Mouse (Mus musculus) induced T-regulatory cell, adult 2 months (primary cell): ENCODE measurements around the gene Mab21l2.

ENCODE experiments used
- DNase-seq: peaks from one replicate; pipeline ENCODE4 v3.0.0-alpha.2; 2012; ENCODE audit warnings: low read depth

Mab21l2 gene

GRCm38 (mm10) chr3:86539555-86540168, 8.8 kb downstream of the Mab21l2 start:
- DNase-seq, result no peak

DNA sequence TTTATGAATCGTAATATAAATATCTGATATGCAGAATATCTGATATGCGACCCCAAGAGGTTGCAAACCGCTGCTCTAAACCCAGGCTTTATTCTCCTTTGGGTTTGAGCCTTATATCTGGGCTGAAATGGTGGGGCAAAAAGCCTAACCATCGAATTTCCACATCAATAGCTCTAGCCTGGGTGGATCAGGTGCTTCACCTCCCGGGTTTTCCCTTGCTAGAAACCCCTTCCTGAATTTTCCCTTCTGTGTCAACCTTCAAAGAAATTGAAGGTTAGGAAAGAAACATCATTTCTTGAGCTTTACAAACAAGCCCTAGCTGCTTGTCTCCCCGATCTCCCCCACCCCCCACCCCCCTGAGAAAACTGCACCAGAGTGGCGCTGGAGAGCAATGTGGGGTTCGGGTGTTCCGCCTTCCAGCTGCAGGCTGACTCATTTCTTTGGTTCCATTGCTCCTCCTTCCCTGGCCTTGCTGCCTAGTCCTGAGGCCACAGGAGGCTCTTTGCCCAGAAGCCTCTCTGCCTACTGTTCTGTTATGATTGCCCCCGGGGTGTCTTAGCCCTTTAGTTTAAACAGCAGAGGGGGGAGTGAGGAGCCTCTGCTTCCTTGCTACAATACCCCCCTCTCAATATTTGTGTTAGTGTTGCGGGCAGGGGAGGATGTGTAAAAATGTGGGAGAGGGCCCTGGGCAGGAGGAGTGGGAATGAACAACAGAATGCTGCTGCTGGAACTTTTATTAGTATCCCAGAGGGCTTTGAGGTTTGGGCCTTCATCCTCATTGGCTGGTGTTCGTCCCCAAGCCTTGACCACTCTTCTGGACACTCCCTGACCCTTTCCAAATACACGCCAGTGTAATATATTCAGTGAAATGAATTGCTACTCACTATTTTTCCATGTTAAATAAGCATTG, 9.5 kb downstream of the Mab21l2 start:
- no peak for DNase-seq

DNA sequence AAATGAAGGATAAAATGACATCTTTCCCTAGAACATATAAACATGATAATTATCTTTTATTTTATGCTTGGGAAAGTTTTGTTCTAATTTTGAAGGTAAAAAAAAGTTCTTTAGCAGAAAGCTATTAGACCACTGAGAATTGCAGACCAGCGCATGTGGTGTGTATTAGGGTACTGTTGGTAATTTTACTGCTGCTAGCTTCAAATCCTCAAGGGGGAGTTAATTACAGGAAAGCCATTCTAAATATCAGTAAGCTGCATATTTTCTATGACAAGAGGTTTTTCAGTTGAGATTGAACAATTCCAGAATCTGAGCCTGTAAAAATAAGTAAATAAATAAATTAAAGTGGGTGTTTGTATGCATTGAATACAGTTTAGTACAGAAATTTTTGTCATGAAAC, 11.7 kb downstream of the Mab21l2 start:
- DNase-seq, result no peak

DNA sequence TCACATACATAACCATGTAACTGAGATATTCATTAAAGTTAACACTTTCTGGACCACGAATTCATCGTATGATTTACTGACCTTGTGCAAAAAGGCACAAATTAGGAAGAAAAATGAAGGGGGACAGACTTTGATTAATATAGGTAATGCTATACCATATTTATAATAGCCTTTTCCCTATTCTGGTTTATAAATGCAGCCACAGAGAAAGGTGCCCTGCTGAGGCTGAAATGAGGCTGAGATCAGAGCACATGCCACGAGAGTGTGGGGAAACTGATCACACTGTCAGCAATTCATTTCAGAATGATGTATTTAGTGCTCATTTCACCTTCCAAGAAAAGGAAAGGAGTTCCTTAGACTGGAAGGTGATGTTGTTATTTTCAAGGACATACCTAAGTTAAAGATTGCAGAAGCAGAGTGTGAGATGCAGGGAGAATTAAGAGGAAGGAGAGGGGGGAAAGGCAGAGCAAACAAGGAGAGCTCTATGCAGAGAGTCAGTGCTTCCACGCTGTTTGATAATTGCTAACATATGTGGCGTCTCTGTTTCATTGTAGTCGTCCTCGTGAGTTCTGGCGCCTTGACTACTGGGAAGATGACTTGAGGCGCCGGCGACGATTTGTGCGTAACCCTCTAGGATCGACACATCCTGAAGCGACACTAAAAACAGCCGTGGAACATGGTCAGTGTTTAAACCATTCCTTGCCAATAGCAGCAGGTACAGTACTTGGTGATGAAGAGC, 16.7 kb downstream of the Mab21l2 start:
- no peak for DNase-seq

GRCm38 (mm10) chr3:86522880-86523505, 25.4 kb downstream of the Mab21l2 start:
- no peak for DNase-seq

DNA sequence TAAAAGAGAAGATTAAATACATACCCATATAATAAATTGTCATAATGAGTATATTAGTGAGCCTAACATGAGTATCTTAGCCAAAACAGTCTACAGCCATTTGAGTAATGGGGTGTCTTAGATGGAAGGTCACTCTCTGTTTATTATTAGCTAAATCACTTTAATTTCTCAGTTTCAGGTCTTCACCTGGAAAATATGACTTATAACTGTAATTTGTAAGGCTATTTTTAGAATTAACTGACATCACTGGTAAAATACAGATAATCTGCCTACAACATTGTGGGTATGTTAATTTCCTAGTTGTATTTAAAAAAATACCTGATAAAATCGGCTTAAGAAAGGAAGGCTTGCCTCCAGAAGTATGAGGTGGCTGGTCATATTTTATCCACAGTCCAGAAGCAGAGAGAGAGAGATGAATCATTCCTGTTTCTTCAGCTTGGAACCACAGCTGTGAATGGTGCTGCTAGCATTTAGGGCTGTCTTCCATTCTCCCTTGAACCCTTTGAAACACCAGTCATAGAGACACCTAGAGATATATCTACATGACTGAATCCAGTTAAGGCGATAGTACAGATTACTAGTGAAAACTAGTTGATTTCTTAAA, 29.8 kb downstream of the Mab21l2 start:
- no peak for DNase-seq

DNA sequence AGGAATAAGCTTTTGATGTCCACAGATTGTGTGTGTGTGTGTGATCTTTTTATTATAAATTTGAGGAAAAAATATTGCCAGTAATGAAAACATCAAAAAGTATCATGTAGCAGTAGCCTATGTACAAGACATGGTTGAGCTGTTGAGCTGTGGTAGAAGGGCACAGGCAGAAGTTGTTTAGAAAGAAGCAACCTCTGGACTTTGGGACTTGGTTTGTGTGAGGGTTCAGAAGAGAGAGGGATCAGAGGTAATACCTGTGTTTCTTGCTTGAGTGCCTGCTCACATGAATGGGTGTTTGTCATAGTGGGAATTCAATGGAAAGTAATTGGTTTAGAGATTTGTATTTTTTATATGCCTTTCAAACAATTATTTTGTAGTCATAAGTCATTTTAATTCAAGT, 47.8 kb downstream of the Mab21l2 start:
- no peak for DNase-seq
